Mouse (Mus musculus): ENCODE measurements around the gene Lurap1. TPM values are rescaled to one million over a fixed set of nuclear protein-coding genes. Genes with fewer than 3 reads are reported as not detected.
A peak's percentile ranks its signal among the peaks of the same experiment; 100 is the strongest.

Gene Lurap1
- polyA plus RNA-seq, 2 experiments, result 1.7 to 2.5 TPM

- WGBS, result 85% methylated on average over 6 of the region's 6 CpGs
- Histone ChIP-seq H3K36me3 (ENCODE audit: control insufficient read depth, insufficient read depth, low read length) (no peaks in the 10 kb centered on the region), H3K27me3 (ENCODE audit: control insufficient read depth, insufficient read depth, low read length) (no peaks in the 10 kb centered on the region), H3K4me3 (replicated peaks; ENCODE audit: low read length) (no peak overlapping the region), H3K4me1 (ENCODE audit: control insufficient read depth, insufficient read depth, low read length) (peaks cover 2% of the 10 kb centered on the region), H3K27ac (replicated peaks; ENCODE audit: low read depth, low read length) (no peak overlapping the region), H3K9ac (ENCODE audit: low read depth, low read length, severe bottlenecking) (no peak overlapping the region), H3K9me3 (ENCODE audit: control insufficient read depth, low read length) (no peaks in the 10 kb centered on the region), H3K4me2 (replicated peaks; ENCODE audit: low read depth, low read length, severe bottlenecking) (no peak overlapping the region)
- DNase-seq (ENCODE audit: low spot score) (no peak), ATAC-seq (ENCODE audit: low FRiP score, low read depth) (no peak)
- TF ChIP-seq POLR2A (IDR thresholded peaks at IDR 0.05; ENCODE audit: borderline replicate concordance, extremely low read depth, insufficient read depth, insufficient read length), result no peak
Observed at GRCm38 (mm10) chr4:116127956-116128355, 23.2 kb downstream of the Lurap1 start.

GRCm38 (mm10) chr4:116125803-116126386, 25.2 kb downstream of the Lurap1 start:
- peaks cover 5% of the 10 kb centered on the region for H3K4me1 ChIP-seq (ENCODE audit: control insufficient read depth, insufficient read depth, low read length)
- no peak overlapping the region for H3K4me3 ChIP-seq (replicated peaks; ENCODE audit: low read length)
- H3K36me3 ChIP-seq (ENCODE audit: control insufficient read depth, insufficient read depth, low read length), result no peaks in the 10 kb centered on the region
- ATAC-seq (ENCODE audit: low FRiP score, low read depth), result no peak
- no peaks in the 10 kb centered on the region for H3K27me3 ChIP-seq (ENCODE audit: control insufficient read depth, insufficient read depth, low read length)
- DNase-seq (ENCODE audit: low spot score), result no peak
- H3K9me3 ChIP-seq (ENCODE audit: control insufficient read depth, low read length), result no peaks in the 10 kb centered on the region
- no peak overlapping the region for H3K27ac ChIP-seq (replicated peaks; ENCODE audit: low read depth, low read length)
- WGBS, result 93% methylated on average over 4 of the region's 4 CpGs
- H3K9ac ChIP-seq (ENCODE audit: low read depth, low read length, severe bottlenecking), result no peak overlapping the region
- TF ChIP-seq POLR2A (IDR thresholded peaks at IDR 0.05; ENCODE audit: borderline replicate concordance, extremely low read depth, insufficient read depth, insufficient read length), result no peak
- no peak overlapping the region for H3K4me2 ChIP-seq (replicated peaks; ENCODE audit: low read depth, low read length, severe bottlenecking)

GRCm38 (mm10) chr4:116123602-116124519, 27.3 kb downstream of the Lurap1 start, which contains the start of the genes Rad54l and Pomgnt1:
Gene Rad54l (minus strand): TSS chr4:116123690.
Gene Pomgnt1 (plus strand): TSS chr4:116123840.
- TF ChIP-seq POLR2A (IDR thresholded peaks at IDR 0.05; ENCODE audit: borderline replicate concordance, extremely low read depth, insufficient read depth, insufficient read length), result peak; percentile 38; the same call in 1 of the 2 replicates
- Histone ChIP-seq H3K27me3 (ENCODE audit: control insufficient read depth, insufficient read depth, low read length) (no peaks in the 10 kb centered on the region), H3K9ac (ENCODE audit: low read depth, low read length, severe bottlenecking) (peak within 1 kb of the TSS; percentile 60), H3K27ac (replicated peaks; ENCODE audit: low read depth, low read length) (0 out of 2 replicates have a peak within 1 kb of the TSS, but pooled peaks have one; percentile 10), H3K4me2 (replicated peaks; ENCODE audit: low read depth, low read length, severe bottlenecking) (peak within 1 kb of the TSS; percentile 64), H3K9me3 (ENCODE audit: control insufficient read depth, low read length) (no peaks in the 10 kb centered on the region), H3K36me3 (ENCODE audit: control insufficient read depth, insufficient read depth, low read length) (no peaks in the 10 kb centered on the region; the same call in 1 of the 2 replicates), H3K4me3 (replicated peaks; ENCODE audit: low read length) (peak within 1 kb of the TSS; percentile 53), H3K4me1 (ENCODE audit: control insufficient read depth, insufficient read depth, low read length) (peaks cover 5% of the 10 kb centered on the region)
- ATAC-seq (ENCODE audit: low FRiP score, low read depth) (peak; percentile 99), DNase-seq (ENCODE audit: low spot score) (peak; percentile 99)
- 2% methylated on average over 24 of the region's 24 CpGs for WGBS

GRCm38 (mm10) chr4:116122762-116123161, 28.4 kb downstream of the Lurap1 start:
- no peaks in the 10 kb centered on the region for H3K9me3 ChIP-seq (ENCODE audit: control insufficient read depth, low read length)
- 0% methylated on average over 1 of the region's 1 CpGs for WGBS
- H3K36me3 ChIP-seq (ENCODE audit: control insufficient read depth, insufficient read depth, low read length), result peaks cover 2% of the 10 kb centered on the region
- peak overlapping the region; percentile 53 for H3K4me3 ChIP-seq (replicated peaks; ENCODE audit: low read length)
- H3K4me2 ChIP-seq (replicated peaks; ENCODE audit: low read depth, low read length, severe bottlenecking), result peak overlapping the region; percentile 64
- ATAC-seq (ENCODE audit: low FRiP score, low read depth) (no peak), DNase-seq (ENCODE audit: low spot score) (no peak)
- H3K27ac ChIP-seq (replicated peaks; ENCODE audit: low read depth, low read length), result no peak overlapping the region
- H3K9ac ChIP-seq (ENCODE audit: low read depth, low read length, severe bottlenecking), result peak overlapping the region; percentile 60
- TF ChIP-seq POLR2A (IDR thresholded peaks at IDR 0.05; ENCODE audit: borderline replicate concordance, extremely low read depth, insufficient read depth, insufficient read length), result no peak
- H3K27me3 ChIP-seq (ENCODE audit: control insufficient read depth, insufficient read depth, low read length), result no peaks in the 10 kb centered on the region
- peaks cover 5% of the 10 kb centered on the region for H3K4me1 ChIP-seq (ENCODE audit: control insufficient read depth, insufficient read depth, low read length)

- no peak overlapping the region for H3K9ac ChIP-seq (ENCODE audit: low read depth, low read length, severe bottlenecking)
- 84% methylated on average over 2 of the region's 2 CpGs for WGBS
- DNase-seq (ENCODE audit: low spot score) (no peak), ATAC-seq (ENCODE audit: low FRiP score, low read depth) (no peak)
- no peaks in the 10 kb centered on the region for H3K9me3 ChIP-seq (ENCODE audit: control insufficient read depth, low read length)
- H3K36me3 ChIP-seq (ENCODE audit: control insufficient read depth, insufficient read depth, low read length), result peaks cover 21% of the 10 kb centered on the region; the same call in 1 of the 2 replicates
- no peak overlapping the region for H3K4me3 ChIP-seq (replicated peaks; ENCODE audit: low read length)
- H3K27me3 ChIP-seq (ENCODE audit: control insufficient read depth, insufficient read depth, low read length), result no peaks in the 10 kb centered on the region
- H3K4me1 ChIP-seq (ENCODE audit: control insufficient read depth, insufficient read depth, low read length), result no peaks in the 10 kb centered on the region
- no peak overlapping the region for H3K4me2 ChIP-seq (replicated peaks; ENCODE audit: low read depth, low read length, severe bottlenecking)
- no peak overlapping the region for H3K27ac ChIP-seq (replicated peaks; ENCODE audit: low read depth, low read length)
- no peak for TF ChIP-seq POLR2A (IDR thresholded peaks at IDR 0.05; ENCODE audit: borderline replicate concordance, extremely low read depth, insufficient read depth, insufficient read length)
Observed at GRCm38 (mm10) chr4:116111486-116111885, 39.7 kb downstream of the Lurap1 start.
